ENCODE assay signal across 12 mouse cellular contexts in the genomic region with DNA sequence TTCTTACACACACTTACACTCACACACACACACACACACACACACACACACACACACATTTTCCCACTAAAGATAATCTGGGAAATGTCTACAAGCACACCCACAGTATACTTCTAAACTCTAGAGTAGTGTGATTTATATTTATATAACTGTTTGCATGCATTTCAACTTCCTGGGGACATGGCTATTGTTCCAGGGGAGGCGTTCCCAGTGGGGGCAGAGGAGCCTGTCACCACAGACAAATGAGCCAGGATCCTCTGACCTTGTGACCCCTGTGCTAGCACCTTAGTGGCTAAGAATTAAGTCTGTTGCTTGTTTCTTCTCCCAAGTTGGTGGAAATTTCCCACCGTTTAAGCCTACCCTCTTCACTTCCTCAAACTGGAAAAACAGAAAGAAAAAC. TPM values are rescaled to one million over a fixed set of nuclear protein-coding genes. Genes with fewer than 3 reads are reported as not detected.
DNase-seq lines count a peak whose midpoint lies in the region; ATAC-seq lines count a peak whose summit lies in the region.
"Had no signal": no experiment of that assay in that cellular context is flagged by ENCODE, and none has a peak within 500 bp of the region (broad histone marks: within the 10 kb centered on the region; RNA-seq: fewer than 3 reads in every experiment).

No protein-coding gene starts in this region.

- peak; percentile 47; the same call in 1 of the 2 replicates for ATAC-seq in kidney, embryonic 15.5 days (replicated peaks; ENCODE audit: low FRiP score)
- no peak for ATAC-seq in forebrain, embryonic 11.5 days (replicated peaks; ENCODE audit: low FRiP score)
- ATAC-seq in forebrain, embryonic 14.5 days: no peak
- ATAC-seq: forebrain, embryonic 15.5 days had no signal

- H3K9ac ChIP-seq in kidney, embryonic 15.5 days: no peak overlapping the region
- no peak overlapping the region for H3K9ac ChIP-seq in forebrain, embryonic 11.5 days (ENCODE audit: low read length)
- H3K9ac ChIP-seq in forebrain, embryonic 14.5 days (ENCODE audit: low read length): no peak overlapping the region
- H3K9ac ChIP-seq: forebrain, embryonic 15.5 days; hindbrain, embryonic 15.5 days; neural tube, embryonic 12.5 days had no signal

- 0 out of 2 replicates have a peak overlapping the region, but pooled peaks have one; percentile 37 for H3K27ac ChIP-seq in kidney, embryonic 15.5 days
- H3K27ac ChIP-seq in forebrain, embryonic 11.5 days (ENCODE audit: low read depth, low read length): no peak overlapping the region
- H3K27ac ChIP-seq in forebrain, embryonic 14.5 days (ENCODE audit: low read depth, low read length): no peak overlapping the region
- H3K27ac ChIP-seq: forebrain, embryonic 15.5 days; hindbrain, embryonic 15.5 days; neural tube, embryonic 12.5 days had no signal

- no peak overlapping the region for H3K4me2 ChIP-seq in kidney, embryonic 15.5 days
- H3K4me2 ChIP-seq in forebrain, embryonic 11.5 days (ENCODE audit: low read depth, low read length, severe bottlenecking): no peak overlapping the region
- no peak overlapping the region for H3K4me2 ChIP-seq in forebrain, embryonic 14.5 days (ENCODE audit: low read length)
- H3K4me2 ChIP-seq: forebrain, embryonic 15.5 days; hindbrain, embryonic 15.5 days; neural tube, embryonic 12.5 days had no signal

- DNase-seq in kidney, adult 11 months: no peak
- DNase-seq in ZHBTc4 (ENCODE audit: low read depth, low spot score): peak; percentile 21
- peak; percentile 43 to 63 for DNase-seq in kidney, postnatal 25 days
- no peak for DNase-seq in cerebellum, adult 9-11 months
- no peak for DNase-seq in forebrain, embryonic 11.5 days (ENCODE audit: low spot score)
- no peak for DNase-seq in forebrain, embryonic 14.5 days (ENCODE audit: low spot score)
- DNase-seq: right cerebral cortex, postnatal 25 days had no signal

- H3K9me3 ChIP-seq in kidney, embryonic 15.5 days (replicated peaks): no peaks in the 10 kb centered on the region
- no peaks in the 10 kb centered on the region for H3K9me3 ChIP-seq in megakaryocyte, embryonic 14.5 days
- no peaks in the 10 kb centered on the region for H3K9me3 ChIP-seq in forebrain, embryonic 11.5 days (ENCODE audit: control insufficient read depth, low read length)
- H3K9me3 ChIP-seq in forebrain, embryonic 14.5 days (replicated peaks; ENCODE audit: control insufficient read depth, low read length): no peaks in the 10 kb centered on the region
- H3K9me3 ChIP-seq: forebrain, embryonic 15.5 days; hindbrain, embryonic 15.5 days; neural tube, embryonic 12.5 days had no signal

- H3K27me3 ChIP-seq in kidney, embryonic 15.5 days: no peaks in the 10 kb centered on the region
- H3K27me3 ChIP-seq in megakaryocyte, embryonic 14.5 days (replicated peaks): no peaks in the 10 kb centered on the region
- no peaks in the 10 kb centered on the region for H3K27me3 ChIP-seq in forebrain, embryonic 11.5 days (ENCODE audit: control insufficient read depth, insufficient read depth, low read length)
- H3K27me3 ChIP-seq in forebrain, embryonic 14.5 days (replicated peaks; ENCODE audit: control insufficient read depth, insufficient read depth, low read length): no peaks in the 10 kb centered on the region
- H3K27me3 ChIP-seq: forebrain, embryonic 15.5 days; hindbrain, embryonic 15.5 days; neural tube, embryonic 12.5 days had no signal

- 10% methylated on average over 2 of the region's 2 CpGs for WGBS in kidney, embryonic 15.5 days
- 8% methylated on average over 2 of the region's 2 CpGs for WGBS in forebrain, embryonic 11.5 days
- WGBS in forebrain, embryonic 14.5 days: 15% methylated on average over 2 of the region's 2 CpGs

- H3K4me1 ChIP-seq in kidney, embryonic 15.5 days: peaks cover 29% of the 10 kb centered on the region
- peaks cover 99% of the 10 kb centered on the region for H3K4me1 ChIP-seq in megakaryocyte, embryonic 14.5 days
- peaks cover 6% of the 10 kb centered on the region; the same call in 1 of the 2 replicates for H3K4me1 ChIP-seq in forebrain, embryonic 11.5 days (replicated peaks; ENCODE audit: control insufficient read depth, insufficient read depth, low read length)
- H3K4me1 ChIP-seq in forebrain, embryonic 14.5 days (ENCODE audit: control insufficient read depth, insufficient read depth, low read length): peaks cover 8% of the 10 kb centered on the region

- H3K4me3 ChIP-seq in kidney, embryonic 15.5 days (replicated peaks): no peak overlapping the region
- H3K4me3 ChIP-seq in megakaryocyte, embryonic 14.5 days (replicated peaks): peak overlapping the region; percentile 91
- no peak overlapping the region for H3K4me3 ChIP-seq in forebrain, embryonic 11.5 days (ENCODE audit: low read depth, low read length)
- no peak overlapping the region for H3K4me3 ChIP-seq in forebrain, embryonic 14.5 days (ENCODE audit: low read depth, low read length)
- H3K4me3 ChIP-seq: forebrain, embryonic 15.5 days; hindbrain, embryonic 15.5 days; neural tube, embryonic 12.5 days had no signal

- H3K36me3 ChIP-seq in kidney, embryonic 15.5 days: no peaks in the 10 kb centered on the region
- peaks cover 58% of the 10 kb centered on the region for H3K36me3 ChIP-seq in megakaryocyte, embryonic 14.5 days (replicated peaks; ENCODE audit: low read length)
- no peaks in the 10 kb centered on the region for H3K36me3 ChIP-seq in forebrain, embryonic 11.5 days (ENCODE audit: control insufficient read depth, insufficient read depth, low read length)
- H3K36me3 ChIP-seq in forebrain, embryonic 14.5 days (ENCODE audit: control insufficient read depth, insufficient read depth, low read length): no peaks in the 10 kb centered on the region
- H3K36me3 ChIP-seq: forebrain, embryonic 15.5 days; hindbrain, embryonic 15.5 days; neural tube, embryonic 12.5 days had no signal

RNA-seq across cellular contexts. Expression of gene Ston2, which starts 23.1 kb away (rescaled TPM):
- 11.2 and 12.4 TPM in 2 replicates for polyA plus RNA-seq in kidney, embryonic 15.5 days (2015; fragmentation: Nextera tagmentation; extraction: Ambion mirVana)
- polyA plus RNA-seq in megakaryocyte, embryonic 14.5 days (2012; ENCODE audit: insufficient read depth, low replicate concordance): 77.2 and 85.3 TPM in 2 replicates
- polyA plus RNA-seq in forebrain, embryonic 11.5 days (2014; fragmentation: Nextera tagmentation; extraction: Ambion mirVana): 13.7 and 16.5 TPM in 2 replicates
- 5.6 and 7.6 TPM in 2 replicates for polyA plus RNA-seq in forebrain, embryonic 14.5 days (2014; fragmentation: Nextera tagmentation; extraction: Ambion mirVana)

Comparison
In these comparisons a context has a peak if more than half of its experiments do, and no peak if none do; other contexts are left out.
1. DNase-seq: peak in ZHBTc4 (single experiment) and kidney, postnatal 25 days (2 of 2); none in kidney, adult 11 months (single experiment), cerebellum, adult 9-11 months (single experiment), forebrain, embryonic 11.5 days (single experiment) and forebrain, embryonic 14.5 days (single experiment).